Mouse (Mus musculus) MEL (cell line): ENCODE results near the gene Sit1.

Source experiments
- CHD2 ChIP-seq: IDR thresholded peaks from 2 replicates; pipeline ENCODE4 v1.6.1; 2011; ENCODE audit warnings: low read length, improper control_type of control experiment
- CTCF ChIP-seq, 3 experiments: IDR thresholded peaks in 2 of 3; conservative IDR thresholded peaks in 1 of 3; 2 replicates each; pipeline ENCODE4 v1.5.1; 2011 to 2012; ENCODE audit warnings: low read length in 3 of 3, low read depth in 2 of 3, mild to moderate bottlenecking in 2 of 3, improper control_type of control experiment in 1 of 3, inconsistent platforms in 1 of 3, mixed read lengths in 1 of 3, moderate library complexity in 1 of 3; ENCODE audit not compliant: control insufficient read depth in 1 of 3, insufficient read depth in 1 of 3, poor library complexity in 1 of 3, severe bottlenecking in 1 of 3
- EP300 ChIP-seq, 2 experiments: IDR thresholded peaks; 2 replicates each; pipeline ENCODE4 v1.6.1; 2011; ENCODE audit warnings: improper control_type of control experiment in 2 of 2, low read length in 2 of 2, low read depth in 1 of 2, mild to moderate bottlenecking in 1 of 2
- HCFC1 ChIP-seq: IDR thresholded peaks from 2 replicates; pipeline ENCODE4 v1.6.1; 2012; ENCODE audit warnings: low read depth, mild to moderate bottlenecking, inconsistent platforms, low read length, improper control_type of control experiment, moderate library complexity
- MAX ChIP-seq: IDR thresholded peaks from 2 replicates; pipeline ENCODE4 v1.6.1; 2011; ENCODE audit warnings: low read length, improper control_type of control experiment
- MAZ ChIP-seq: IDR thresholded peaks from 2 replicates; pipeline ENCODE4 v1.6.1; 2012; ENCODE audit warnings: low read depth, mild to moderate bottlenecking, inconsistent platforms, low read length, improper control_type of control experiment
- MEF2A ChIP-seq: IDR thresholded peaks from 2 replicates; pipeline ENCODE4 v1.6.1; 2014; ENCODE audit warnings: low read depth, mild to moderate bottlenecking, inconsistent platforms, low read length, improper control_type of control experiment; ENCODE audit not compliant: poor library complexity, insufficient replicate concordance, severe bottlenecking; ENCODE audit errors: extremely low read depth
- MXI1 ChIP-seq: IDR thresholded peaks from 2 replicates; pipeline ENCODE4 v1.6.1; 2011; ENCODE audit warnings: mild to moderate bottlenecking, low read depth, low read length, improper control_type of control experiment
- NELFE ChIP-seq: IDR thresholded peaks from 2 replicates; pipeline ENCODE4 v1.6.1; 2011; ENCODE audit warnings: low read depth, low read length, improper control_type of control experiment
- POLR2A ChIP-seq, 2 experiments: IDR thresholded peaks; 2 replicates each; pipeline ENCODE4 v1.6.1; 2011 to 2012; ENCODE audit warnings: low read length in 2 of 2, mild to moderate bottlenecking in 2 of 2, control low read depth in 1 of 2, improper control_type of control experiment in 1 of 2, low read depth in 1 of 2, moderate library complexity in 1 of 2; ENCODE audit not compliant: control insufficient read depth in 1 of 2, insufficient read depth in 1 of 2, poor library complexity in 1 of 2
- TCF12 ChIP-seq: IDR thresholded peaks from 2 replicates; pipeline ENCODE4 v1.6.1; 2014; ENCODE audit warnings: low read depth, mild to moderate bottlenecking, inconsistent platforms, low read length, improper control_type of control experiment, moderate library complexity
- USF2 ChIP-seq, 2 experiments: IDR thresholded peaks; 2 replicates each; pipeline ENCODE4 v1.6.1; 2011 to 2012; ENCODE audit warnings: improper control_type of control experiment in 2 of 2, low read length in 2 of 2, borderline replicate concordance in 1 of 2, inconsistent platforms in 1 of 2, low read depth in 1 of 2, mild to moderate bottlenecking in 1 of 2; ENCODE audit not compliant: insufficient read depth in 1 of 2
- ZMIZ1 ChIP-seq: IDR thresholded peaks from 2 replicates; pipeline ENCODE4 v1.6.1; 2012; ENCODE audit warnings: low read depth, mild to moderate bottlenecking, inconsistent platforms, low read length, improper control_type of control experiment, moderate library complexity

DNA sequence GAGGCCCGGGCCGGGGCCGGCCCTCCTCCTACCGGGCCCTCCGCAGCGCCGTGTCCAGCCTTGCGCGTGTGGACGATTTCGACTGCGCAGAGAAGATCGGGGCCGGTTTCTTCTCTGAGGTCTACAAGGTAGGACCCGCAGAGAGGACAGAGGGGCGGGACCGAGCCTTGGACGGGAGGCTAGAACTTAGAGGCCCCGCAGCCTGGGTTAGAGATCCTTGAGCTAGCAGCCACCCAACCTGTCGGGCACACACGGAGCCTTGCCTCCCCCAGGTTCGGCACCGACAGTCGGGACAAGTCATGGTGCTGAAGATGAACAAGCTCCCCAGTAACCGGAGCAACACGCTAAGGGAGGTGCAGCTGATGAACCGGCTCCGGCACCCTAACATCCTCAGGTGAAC, 40.0 kb downstream of the Sit1 start:
- TF ChIP-seq CTCF (IDR thresholded peaks at IDR 0.05 in 2 of 3, conservative IDR thresholded peaks at IDR 0.05 in 1 of 3; ENCODE audit: control insufficient read depth in 1 of 3, insufficient read depth in 1 of 3, low read depth in 2 of 3, low read length in 3 of 3, poor library complexity in 1 of 3, severe bottlenecking in 1 of 3), result no peak
- no peak for TF ChIP-seq NELFE
- TF ChIP-seq POLR2A (IDR thresholded peaks at IDR 0.05; ENCODE audit: control insufficient read depth in 1 of 2, insufficient read depth in 1 of 2, low read depth in 1 of 2, low read length in 2 of 2, poor library complexity in 1 of 2), result no peak
- TF ChIP-seq EP300 (IDR thresholded peaks at IDR 0.05; ENCODE audit: low read depth in 1 of 2, low read length in 2 of 2), result no peak
- TF ChIP-seq MAZ, result no peak
- TF ChIP-seq TCF12, result no peak
- no peak for TF ChIP-seq MEF2A
- TF ChIP-seq CHD2, result no peak
- TF ChIP-seq ZMIZ1, result no peak
- no peak for TF ChIP-seq MAX
- TF ChIP-seq MXI1, result no peak
- TF ChIP-seq HCFC1, result no peak
- TF ChIP-seq USF2 (IDR thresholded peaks at IDR 0.05; ENCODE audit: borderline replicate concordance in 1 of 2, insufficient read depth in 1 of 2, low read depth in 1 of 2, low read length in 2 of 2), result no peak
